Mouse (Mus musculus) lung, adult 18-20 months (tissue): ENCODE results near the gene 5730522E02Rik.

Experiments used
- DNase-seq, 2 experiments: peaks; one replicate each; pipeline ENCODE4 v3.0.0; 2022; ENCODE audit warnings: mixed read lengths in 2 of 2

The 5730522E02Rik gene

DNA sequence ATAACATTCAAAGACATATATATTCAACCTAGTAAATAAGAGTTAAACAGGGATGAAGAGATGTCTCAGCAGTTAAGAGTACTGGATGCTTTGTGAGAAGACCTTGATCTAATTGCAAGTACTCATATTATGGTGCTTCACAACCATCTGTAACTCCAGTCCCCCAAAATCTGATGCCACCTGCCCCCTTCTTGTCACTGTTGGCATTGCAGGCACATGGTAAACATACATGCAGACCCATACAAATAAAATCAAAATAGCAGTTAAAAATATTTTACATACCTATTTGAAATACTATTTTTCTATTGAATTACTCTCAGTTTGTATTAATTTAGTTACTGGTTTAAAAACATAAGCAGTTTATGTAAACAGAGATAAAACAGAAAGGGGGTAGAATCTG is 84.6 kb downstream of the 5730522E02Rik start:
- DNase-seq = no peak

DNA sequence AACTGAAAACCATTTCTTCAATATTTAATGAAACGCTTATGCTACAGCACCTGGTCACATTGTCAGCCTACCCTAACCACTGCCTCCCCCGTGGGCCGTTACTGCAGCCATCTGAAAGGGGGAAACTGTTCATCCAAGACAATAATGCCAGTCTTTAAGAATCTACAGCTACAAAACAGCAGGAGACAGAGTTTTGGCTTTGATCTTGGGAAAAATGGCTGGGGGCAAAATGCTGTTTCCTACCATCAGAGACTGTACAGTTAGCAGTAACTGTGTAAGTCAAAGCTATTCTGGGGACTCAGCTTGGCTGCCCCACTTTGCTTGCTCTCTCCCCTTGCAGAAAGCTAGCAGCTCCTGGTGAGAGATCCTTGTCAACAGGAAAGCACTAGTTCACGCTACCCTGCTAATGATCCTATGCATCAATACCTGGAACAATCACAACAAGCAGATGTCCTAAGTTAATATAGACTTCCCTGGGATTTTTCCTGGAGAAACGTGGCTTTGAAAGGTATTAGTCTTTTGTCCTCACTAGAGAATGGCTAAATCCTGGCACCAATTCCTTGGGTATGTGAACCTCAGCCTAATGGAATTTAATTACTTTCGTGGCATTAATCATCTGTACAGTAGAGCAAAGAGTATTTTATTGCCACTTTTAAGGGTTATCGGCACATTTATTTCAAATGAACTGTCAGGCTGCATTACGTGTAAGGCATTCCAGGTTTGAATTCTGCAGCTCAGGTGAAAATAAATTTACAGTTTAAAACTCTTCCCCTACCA is 89.6 kb downstream of the 5730522E02Rik start:
- DNase-seq = no peak

DNA sequence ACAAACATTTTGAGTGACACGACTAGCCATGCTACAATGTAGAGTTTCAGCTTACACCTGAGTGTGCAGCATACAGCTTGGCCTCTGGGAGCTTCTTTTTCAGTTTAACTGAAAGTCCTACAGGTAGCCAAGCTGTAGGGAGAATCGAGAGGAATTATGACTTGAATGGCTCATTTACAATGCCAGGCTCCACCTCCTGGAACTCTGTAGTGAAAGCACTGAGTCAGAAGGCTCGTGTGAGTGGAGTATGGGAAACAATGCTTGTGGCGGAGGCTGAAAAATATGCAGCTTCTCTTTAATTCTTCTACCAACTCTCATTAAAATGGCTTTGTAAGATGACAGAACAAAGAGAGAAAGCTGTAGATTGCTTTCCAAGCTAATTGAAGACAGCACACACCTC is 92.9 kb downstream of the 5730522E02Rik start:
- no peak for DNase-seq

DNA sequence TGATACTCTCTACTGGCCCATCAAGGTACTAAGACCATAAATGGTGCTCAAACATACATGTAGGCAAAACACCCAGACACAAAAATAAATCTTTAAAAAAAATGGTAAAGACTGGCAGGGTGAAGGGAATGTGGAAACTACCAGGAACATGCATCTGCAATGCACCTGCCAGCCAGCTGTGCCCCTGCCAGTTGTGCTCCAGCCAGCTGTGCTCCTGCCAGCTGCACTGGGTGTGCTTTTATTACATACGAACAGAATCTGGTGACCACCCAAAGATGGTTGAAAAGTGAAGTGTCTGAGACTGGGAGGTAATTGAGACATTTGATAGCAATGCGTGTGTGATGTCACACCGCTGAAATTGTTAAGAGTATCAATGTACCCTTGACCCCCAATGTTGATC is 98.4 kb downstream of the 5730522E02Rik start:
- DNase-seq = peak in 1 of 2 experiments; percentile 4

DNA sequence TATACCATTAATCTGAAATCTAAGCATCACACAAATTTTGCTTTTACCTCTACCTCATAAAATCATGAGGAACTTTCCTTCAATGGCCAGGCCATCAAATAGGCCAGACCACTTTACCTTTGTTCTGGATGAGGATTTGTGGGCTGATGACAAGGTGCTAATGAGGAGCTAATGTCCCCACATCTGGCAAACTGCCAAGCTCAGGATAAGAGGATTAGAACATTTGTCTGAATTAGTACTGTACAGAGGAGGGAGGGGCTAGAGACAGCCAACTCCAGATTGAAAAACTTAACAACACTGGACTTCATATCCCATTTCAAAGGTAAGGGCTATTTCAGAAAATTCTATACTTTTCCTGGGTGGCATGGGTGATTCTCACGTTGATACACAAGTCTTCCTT is 101.9 kb downstream of the 5730522E02Rik start:
- DNase-seq = no peak

DNA sequence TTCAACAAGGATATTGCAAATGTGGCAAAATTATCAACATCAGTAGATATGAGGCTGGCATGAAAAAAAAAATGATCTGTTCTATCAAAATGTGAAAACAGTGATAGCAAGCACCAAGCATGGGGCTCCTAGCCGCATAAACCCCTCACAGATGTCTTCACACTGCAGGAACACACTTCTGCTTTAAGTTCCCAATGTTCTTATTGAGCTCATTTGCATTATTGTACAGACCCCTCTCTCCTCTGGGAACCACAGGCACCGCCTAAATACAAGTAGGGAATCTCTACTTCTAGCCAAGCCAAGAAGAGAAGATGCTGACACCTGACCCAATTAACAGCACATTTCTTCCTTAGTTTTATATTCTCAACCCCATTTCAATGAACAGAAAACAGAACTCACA is 105.9 kb downstream of the 5730522E02Rik start:
- no peak for DNase-seq

DNA sequence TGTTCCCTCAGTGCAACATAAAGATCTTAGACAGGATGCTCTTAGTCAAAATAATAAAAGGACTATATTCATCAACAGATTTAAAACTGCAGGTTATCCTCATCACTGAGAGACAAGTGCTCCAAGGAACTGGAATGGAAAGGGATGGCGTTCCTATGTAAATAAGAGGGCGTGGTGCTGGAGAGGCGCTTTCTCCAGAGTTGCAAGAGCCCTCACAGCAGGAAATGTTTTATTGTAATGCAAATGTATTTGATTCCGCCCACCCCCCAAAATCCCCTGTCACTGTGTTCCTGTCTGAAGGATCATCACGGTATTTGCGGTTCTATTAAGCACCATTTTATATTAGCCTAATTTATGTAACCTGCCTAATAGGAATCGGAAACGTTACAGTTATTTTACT is 106.9 kb downstream of the 5730522E02Rik start:
- DNase-seq = no peak

DNA sequence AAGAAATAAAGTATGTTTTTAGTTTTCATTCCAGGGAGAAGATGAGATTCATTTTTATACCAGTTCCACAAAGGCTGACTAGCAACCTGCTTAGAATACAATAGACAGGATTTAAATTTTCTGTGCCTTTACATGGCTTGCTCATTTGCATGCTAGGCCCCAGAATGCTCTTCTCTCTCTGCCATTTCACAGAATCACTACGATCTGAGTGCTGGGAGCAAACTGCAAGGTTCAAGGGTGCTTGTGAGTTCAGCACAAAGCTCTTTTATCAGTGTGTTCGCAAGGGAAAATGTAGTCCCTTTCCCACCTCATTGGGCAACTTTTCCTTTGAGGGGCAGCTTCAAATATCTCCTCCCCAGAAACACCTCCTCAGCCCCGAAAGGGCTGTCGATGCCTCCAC is 107.7 kb downstream of the 5730522E02Rik start:
- no peak for DNase-seq

DNA sequence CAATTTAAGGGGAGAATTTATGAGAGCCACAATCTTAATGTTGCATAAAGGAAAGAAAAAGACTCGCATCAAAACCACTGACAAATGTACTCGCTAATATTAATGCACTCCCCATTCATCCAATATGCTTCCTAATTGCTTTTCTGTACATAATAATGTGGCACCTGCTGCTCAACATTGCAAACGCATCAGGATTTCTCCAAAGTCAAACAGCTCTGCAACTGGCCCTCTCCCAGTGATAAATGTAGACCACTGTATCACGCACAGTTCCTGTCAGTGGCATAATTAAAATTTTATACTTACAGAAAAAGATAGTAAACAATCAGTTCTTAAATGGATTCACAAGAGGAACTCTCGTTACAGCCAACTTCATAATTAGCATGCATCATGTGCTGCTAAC is 110.5 kb downstream of the 5730522E02Rik start:
- DNase-seq = no peak

DNA sequence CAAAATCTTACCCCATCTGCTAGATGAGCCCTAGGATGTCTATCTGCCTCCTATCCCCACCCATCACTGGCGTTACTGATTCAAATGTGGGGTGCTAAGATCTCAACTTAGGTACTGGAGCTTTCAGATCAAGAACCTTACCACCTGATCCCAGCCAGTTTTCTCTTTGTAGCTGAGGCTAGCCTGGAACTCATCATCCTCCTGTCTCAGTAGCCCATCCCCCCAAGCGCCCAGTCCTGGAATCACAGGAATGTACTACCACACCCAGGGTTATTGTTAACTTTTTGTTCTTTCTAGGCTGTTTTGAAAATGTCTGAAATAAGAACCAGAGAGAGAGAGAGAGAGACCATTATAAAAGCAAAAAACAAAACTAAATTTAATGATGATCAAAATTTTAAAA is 111.6 kb downstream of the 5730522E02Rik start:
- no peak for DNase-seq

DNA sequence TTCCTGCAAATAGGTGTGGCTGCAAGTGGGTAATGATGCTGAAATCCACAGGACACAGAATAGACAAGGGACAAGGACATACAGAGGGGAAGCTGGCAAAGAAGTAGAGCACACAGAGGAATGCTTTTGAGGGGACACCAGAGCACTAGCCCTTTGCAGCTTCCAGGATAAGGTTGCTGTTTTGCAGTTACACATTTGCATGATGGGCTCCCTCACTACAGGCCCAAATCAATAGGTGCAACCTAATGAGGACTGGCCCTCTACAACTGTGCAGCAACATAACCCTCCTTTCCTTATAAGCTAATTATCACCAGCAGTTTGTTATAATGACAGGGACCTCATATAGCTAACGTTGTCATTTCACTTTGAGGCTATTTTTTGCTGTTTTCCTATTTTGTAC is 114.5 kb downstream of the 5730522E02Rik start:
- no peak for DNase-seq

DNA sequence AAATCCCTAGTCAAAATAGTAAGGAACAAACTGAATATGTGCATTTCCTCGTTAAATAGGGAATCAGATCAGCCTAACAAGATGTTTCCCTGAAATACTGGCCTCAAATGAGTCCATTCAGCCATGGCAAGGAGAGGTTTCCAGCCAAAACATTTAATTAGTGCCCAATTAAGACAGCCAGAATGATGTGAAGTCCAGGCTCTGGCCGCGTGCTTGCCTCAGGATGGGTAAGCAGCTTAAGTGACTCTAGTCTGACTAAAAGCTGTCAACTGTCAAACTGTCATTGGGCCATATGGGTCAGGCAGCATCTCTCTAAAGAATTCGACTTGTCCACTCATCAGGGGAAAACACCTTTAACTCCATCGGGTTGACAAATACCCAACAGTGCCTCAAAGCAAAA is 121.6 kb downstream of the 5730522E02Rik start:
- no peak for DNase-seq

DNA sequence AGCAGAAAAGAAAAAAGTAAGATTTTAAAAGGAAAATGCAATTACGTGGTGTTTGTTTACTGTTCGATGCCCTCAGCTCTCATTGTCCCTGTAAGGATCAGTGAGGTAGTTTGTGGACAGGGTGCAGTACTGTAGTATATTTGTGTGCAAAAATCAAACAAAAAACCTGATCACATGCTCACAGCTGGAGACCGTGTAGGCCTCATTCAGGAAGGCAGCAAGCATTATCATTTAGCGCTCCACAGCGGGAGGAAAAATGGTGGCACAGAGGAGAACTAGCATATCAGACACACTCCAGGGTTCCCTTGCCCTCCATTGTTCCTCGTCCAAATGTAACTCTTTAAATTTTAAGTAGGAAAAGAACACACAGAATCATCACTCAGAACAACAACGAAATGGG is 123.9 kb downstream of the 5730522E02Rik start:
- no peak for DNase-seq

DNA sequence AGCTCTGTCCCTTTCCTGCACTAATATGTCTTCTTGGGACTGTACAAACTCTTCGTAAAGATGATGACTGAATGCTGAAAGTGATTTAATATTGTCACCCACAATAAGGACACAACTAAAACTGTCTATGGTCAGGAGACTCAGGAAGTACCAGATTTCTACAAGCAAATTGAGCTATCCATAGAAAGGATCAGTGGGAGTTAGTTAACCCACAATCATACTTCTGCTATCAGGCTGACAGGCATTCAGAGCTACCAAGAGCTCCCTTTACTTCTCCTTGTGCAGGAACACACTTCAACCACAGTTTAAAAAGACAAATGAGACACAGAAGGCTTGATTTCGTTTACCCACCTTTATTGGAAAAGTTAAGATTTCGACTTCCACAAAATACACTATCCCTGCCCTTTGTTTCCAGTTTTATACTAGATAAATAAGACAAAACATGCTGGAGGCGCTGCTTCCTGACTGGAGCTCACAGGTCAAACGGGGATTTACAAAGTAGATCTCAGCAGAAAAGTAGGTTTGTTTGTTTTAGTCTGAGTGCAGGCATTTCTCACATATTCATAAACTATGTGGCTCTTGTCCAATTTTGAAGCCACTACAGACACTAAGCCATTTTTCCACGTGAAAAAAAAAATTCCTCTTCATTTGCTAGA is 125.1 kb downstream of the 5730522E02Rik start:
- no peak for DNase-seq

DNA sequence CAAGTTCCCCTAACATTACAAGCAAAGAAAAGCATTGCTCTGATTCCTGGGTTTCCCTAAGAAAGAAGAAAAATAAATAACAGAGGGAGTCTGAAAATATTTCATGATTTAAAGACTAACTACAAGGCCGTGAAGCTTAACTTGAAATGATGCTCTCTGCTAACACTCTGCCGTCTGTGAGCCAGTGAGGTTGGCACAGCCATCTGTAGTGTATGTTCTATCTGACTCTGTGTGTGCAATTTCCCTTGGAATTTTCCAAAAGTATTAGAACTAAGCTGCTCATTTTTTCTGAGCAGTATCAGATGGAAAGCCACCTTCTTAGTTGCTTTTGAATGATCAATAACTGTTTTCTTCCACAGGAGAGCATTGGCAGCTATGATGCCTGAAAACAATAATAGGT is 134.2 kb downstream of the 5730522E02Rik start:
- DNase-seq = no peak

DNA sequence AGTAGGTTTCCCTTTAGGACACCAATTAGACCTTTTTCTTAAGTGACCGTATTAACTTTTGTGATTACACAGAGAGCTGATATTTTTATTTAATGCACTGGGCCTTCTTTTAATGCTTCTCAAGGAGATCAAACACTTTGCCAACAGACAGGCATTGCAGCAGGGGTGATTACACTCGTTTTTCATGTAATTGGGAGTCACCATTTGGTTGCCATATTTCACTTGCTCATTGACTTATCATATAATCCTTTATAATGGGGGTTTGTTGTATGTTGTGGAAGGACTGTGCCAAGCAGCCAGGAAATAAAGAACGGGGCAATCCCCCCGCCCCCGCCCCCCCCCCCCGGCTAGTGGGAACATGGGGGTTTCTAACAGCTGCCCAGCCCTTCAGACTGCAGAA is 135.0 kb downstream of the 5730522E02Rik start:
- no peak for DNase-seq

DNA sequence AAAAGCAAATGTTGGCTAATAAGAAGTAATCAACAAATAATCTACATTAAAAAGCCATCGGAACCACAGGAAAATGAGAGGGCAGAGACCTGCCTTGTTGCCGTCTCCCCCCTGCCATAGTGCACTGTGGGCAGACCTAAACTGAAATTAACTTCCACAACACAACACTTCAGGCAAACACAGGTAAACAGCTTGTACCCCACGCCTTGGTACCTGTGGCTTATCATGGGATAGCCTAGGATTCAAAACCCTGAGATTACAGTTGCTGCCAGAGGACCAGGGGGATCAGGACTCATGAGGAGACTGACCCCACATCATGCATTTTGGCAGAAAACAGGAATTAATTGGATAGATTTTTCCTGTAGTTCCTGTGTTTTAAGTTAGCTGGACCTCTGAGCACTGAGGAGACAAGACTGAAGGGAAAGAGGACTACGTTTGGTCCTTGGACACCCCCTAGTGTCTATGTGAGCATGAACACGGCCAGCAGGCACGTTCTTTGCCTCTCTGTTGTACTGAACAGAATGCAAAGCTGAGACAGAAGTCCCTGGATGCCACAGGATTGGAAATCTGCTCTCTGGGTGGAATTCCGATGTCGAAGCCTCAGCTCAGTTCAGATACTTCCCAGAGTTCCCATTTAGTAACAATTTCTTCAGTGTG is 136.8 kb downstream of the 5730522E02Rik start:
- DNase-seq = no peak

DNA sequence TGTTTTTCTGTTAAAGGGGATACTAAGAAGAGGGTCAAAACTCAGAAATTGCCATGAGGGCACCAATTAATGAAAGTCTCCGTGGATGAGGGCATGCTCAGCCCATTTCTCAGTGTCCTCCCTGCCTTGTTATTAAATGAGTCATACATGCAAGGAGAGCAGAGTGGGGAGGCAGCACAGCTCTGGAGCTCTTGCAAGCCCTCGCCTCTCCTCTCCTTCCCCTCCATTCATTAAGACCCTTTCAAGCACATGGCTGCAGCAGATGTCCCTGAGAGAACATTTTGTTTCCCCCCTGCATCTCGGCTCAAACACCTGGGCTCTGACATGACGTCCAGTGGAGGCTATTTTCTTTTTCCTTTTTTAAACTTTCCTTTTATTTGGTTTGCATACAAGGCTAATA is 138.5 kb downstream of the 5730522E02Rik start:
- no peak for DNase-seq

DNA sequence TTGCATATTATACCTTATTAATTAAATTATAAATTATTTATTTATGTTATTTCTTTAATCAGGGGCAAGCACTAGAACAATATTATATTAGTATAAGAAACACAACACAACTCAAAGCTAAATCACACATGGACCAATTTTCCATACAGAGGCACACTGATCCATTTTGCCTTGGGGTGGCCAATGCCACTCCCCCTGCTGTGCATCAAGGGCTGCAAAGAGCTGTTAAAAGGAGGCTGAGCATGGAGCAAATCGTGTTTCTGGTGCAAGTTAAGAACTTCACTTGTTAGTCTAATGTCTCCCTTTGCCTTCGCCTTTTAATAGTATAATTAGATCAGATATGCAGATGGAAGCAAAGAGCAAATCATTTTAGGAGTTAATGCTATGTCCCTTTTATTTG is 147.3 kb downstream of the 5730522E02Rik start:
- no peak for DNase-seq

DNA sequence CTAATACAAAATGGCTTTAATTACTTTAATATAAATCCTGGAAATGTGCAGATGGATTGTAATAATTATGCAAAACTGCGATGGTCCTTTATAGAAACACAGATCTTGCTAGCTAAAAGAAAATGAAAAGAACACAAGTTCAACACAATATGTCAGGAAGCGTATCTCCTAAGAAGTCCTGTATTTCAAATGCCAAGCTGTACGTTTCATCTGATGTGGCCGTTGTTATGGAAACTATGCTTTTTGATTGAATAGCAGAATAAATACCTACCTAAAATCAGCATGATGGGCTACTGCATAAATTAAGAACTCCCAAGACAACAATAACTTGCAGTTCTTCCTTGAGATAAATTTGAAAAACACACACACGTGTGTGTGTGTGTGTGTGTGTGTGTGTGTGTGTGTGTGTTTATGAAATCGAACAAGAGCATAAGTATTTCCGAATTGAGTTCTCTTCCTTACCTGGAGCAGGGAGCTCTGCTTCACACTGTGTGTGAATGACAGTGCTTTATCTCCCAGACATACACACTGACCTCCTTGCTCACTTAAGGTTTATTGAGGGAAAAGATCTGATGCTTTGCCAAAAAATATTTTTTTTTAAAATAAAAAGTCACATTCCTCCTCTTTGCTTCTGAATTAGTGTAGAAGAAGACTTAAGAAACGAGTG is 149.0 kb downstream of the 5730522E02Rik start:
- DNase-seq = no peak

DNA sequence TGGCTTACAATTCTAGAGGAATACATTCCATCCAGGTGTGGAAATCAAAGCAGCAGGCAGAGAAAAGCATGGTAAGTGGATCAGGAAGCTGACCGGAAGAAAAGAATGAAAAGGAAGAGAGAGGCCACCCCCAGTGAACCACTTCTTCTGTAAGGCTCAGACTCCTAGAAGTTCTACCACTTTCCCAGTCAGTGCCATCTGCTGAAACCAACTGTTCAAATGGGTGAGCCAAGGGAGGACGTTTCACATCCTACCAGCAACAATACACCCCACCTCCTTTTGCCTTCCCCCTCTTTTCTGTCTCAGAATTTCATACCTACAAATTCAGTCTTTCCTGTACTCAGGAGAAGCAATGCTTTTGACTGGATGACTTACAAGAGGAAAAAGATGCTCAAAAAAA is 197.0 kb downstream of the 5730522E02Rik start:
- DNase-seq = no peak

DNA sequence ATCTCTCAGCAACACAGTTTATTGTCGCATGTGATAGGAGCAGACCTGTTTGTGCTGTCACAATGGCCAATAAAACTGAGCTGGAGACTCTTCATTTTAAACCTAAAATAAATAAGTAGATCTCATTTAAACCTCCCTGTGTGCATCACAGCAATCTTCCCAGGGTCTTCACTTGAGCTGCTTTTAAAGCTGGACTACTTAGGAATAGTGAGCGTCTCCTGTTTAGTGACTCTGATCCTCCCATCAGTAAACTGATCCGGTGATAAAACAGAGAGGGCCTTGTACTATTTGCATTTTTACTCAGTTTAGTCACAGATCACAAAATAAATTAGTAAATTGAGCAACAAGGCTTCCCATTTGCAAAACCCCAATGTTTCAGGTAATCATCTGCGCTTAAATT is 206.5 kb downstream of the 5730522E02Rik start:
- no peak for DNase-seq

DNA sequence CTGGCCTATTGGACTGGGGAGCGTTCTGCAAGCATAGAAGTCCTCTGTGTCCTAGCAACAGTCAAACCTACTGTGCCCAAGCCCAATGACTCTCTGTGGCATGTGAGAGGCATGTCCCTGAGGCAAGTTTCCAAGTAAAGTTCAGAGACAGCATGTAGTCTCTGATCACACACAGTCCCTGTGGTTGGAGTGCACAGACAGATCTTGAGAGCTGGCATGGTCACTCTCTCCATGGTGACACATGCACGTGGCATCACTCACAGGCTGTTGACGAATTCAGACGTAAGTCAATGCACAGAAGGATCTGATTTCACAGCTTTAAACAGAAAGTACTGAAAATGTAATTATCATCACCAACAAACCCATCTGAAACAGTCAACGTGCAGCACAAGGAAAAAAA is 210.8 kb downstream of the 5730522E02Rik start:
- DNase-seq = no peak

DNA sequence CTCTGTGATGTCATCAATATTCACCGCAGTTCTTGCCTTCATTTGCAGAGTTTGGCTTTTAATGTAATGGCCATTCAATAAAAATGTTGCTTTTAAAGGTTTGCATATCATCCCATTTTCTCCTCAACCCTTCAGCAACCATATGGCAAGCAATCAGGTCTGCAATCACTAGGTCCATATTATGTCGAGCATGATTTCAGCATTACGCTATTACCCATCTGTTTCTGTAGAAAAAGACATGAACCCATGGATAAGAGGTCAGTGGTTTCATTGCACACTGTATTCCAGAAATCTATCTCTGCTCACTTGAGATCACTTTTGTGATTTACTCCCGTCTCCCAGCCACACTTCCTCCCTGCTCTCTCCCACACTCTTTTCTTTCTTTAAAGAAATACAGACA is 213.1 kb downstream of the 5730522E02Rik start:
- no peak for DNase-seq
